Mouse (Mus musculus): ENCODE data around the gene Samt1. TPM values are rescaled to one million over a fixed set of nuclear protein-coding genes. Genes with fewer than 3 reads are reported as not detected.

Gene Samt1
- polyA plus RNA-seq (2017; shearing (Covaris generic)): not detected

DNA sequence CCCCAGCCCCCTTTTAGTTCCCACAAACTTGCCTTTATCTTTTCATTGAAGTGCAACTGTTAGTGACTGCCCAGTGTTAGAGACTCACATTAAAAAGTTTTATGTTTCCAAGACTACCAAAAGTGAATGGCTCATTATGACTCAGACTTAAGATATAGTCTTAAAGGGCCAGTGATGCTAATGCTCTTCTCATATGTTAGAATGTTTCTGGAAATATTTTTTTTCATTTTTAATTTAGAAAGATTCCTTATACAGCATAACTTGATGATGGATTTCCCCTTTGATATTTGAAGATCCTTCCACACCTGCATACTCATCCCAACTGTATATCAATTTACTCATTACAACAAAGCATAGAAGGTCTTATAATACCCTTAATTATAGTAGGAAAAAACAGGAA, at the start of gene Samt1:
TSS of gene Samt1 (minus strand) at position 101 of the 400 bp plus-strand sequence.

DNA sequence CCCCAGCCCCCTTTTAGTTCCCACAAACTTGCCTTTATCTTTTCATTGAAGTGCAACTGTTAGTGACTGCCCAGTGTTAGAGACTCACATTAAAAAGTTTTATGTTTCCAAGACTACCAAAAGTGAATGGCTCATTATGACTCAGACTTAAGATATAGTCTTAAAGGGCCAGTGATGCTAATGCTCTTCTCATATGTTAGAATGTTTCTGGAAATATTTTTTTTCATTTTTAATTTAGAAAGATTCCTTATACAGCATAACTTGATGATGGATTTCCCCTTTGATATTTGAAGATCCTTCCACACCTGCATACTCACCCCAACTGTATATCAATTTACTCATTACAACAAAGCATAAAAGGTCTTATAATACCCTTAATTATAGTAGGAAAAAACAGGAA, 42.5 kb upstream of the Samt1 start, which contains the start of gene Gm10057:
TSS of gene Gm10057 (minus strand) at position 101 of the 400 bp plus-strand sequence.

DNA sequence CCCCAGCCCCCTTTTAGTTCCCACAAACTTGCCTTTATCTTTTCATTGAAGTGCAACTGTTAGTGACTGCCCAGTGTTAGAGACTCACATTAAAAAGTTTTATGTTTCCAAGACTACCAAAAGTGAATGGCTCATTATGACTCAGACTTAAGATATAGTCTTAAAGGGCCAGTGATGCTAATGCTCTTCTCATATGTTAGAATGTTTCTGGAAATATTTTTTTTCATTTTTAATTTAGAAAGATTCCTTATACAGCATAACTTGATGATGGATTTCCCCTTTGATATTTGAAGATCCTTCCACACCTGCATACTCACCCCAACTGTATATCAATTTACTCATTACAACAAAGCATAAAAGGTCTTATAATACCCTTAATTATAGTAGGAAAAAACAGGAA, 21.3 kb upstream of the Samt1 start, which contains the start of gene 4921511M17Rik:
TSS of gene 4921511M17Rik (minus strand) at position 101 of the 400 bp plus-strand sequence.

Other genes with a start within 250 kb of the Samt1 start
- 2.3 TPM for gene Spin2c, start 180.4 kb downstream of the Samt1 start, polyA plus RNA-seq (2017; shearing (Covaris generic))
- not detected for gene 4921511M17Rik, start 21.2 kb upstream of the Samt1 start, polyA plus RNA-seq (2017; shearing (Covaris generic))
- not detected for gene Gm10057, start 42.4 kb upstream of the Samt1 start, polyA plus RNA-seq (2017; shearing (Covaris generic))
- not detected for gene Gm15140, start 108.0 kb upstream of the Samt1 start, polyA plus RNA-seq (2017; shearing (Covaris generic))